In genomic region chr3:59125783-59126555, GRCm38 (mm10) we compare ENCODE assay signal across 26 mouse cellular contexts. TPM values are rescaled to one million over a fixed set of nuclear protein-coding genes. Genes with fewer than 3 reads are reported as not detected.
A peak's percentile ranks its signal among the peaks of the same experiment; 100 is the strongest.
DNase-seq lines count a peak whose midpoint lies in the region; ATAC-seq and TF ChIP-seq lines count a peak whose summit lies in the region.
"Had no signal": no experiment of that assay in that cellular context is flagged by ENCODE, and none has a peak within 500 bp of the region (broad histone marks: within the 10 kb centered on the region; RNA-seq: fewer than 3 reads in every experiment).

No protein-coding gene starts in this region.

- no peak overlapping the region for H3K27ac ChIP-seq in liver, adult 2 months (replicated peaks; ENCODE audit: insufficient read depth, low read depth, low read length)
- H3K27ac ChIP-seq: embryonic facial prominence, embryonic 13.5 days; gastrocnemius, adult 2 months; hindbrain, embryonic 15.5 days; limb, embryonic 15.5 days; neural tube, embryonic 13.5 days; stomach, embryonic 15.5 days had no signal

- H3K79me2 ChIP-seq in liver, adult 2 months (ENCODE audit: control insufficient read depth, insufficient read depth, low read length), result no peaks in the 10 kb centered on the region

- no peaks in the 10 kb centered on the region for H3K36me3 ChIP-seq in liver, adult 2 months (ENCODE audit: control insufficient read depth, insufficient read depth, low read length)
- H3K36me3 ChIP-seq: embryonic facial prominence, embryonic 13.5 days; hindbrain, embryonic 15.5 days; limb, embryonic 15.5 days; neural tube, embryonic 13.5 days; stomach, embryonic 15.5 days had no signal

- no peaks in the 10 kb centered on the region for H3K27me3 ChIP-seq in liver, adult 2 months (ENCODE audit: control insufficient read depth, insufficient read depth, low read length)
- H3K27me3 ChIP-seq: CH12.LX; embryonic facial prominence, embryonic 13.5 days; hindbrain, embryonic 15.5 days; limb, embryonic 15.5 days; neural tube, embryonic 13.5 days; stomach, embryonic 15.5 days had no signal

- no peak overlapping the region for H3K4me3 ChIP-seq in liver, adult 2 months (ENCODE audit: insufficient read depth, low read depth, low read length)
- H3K4me3 ChIP-seq: embryonic facial prominence, embryonic 13.5 days; gastrocnemius, adult 2 months; heart, adult 2 months; hindbrain, embryonic 15.5 days; limb, embryonic 15.5 days; neural tube, embryonic 13.5 days; stomach, embryonic 15.5 days had no signal

- peak; percentile 40 for DNase-seq in embryo, embryonic 10 days (ENCODE audit: low spot score)
- no peak for DNase-seq in embryo, embryonic 11 days
- DNase-seq in liver, adult 2 months (ENCODE audit: extremely low read depth, low read depth, low spot score), result peak; percentile 43
- DNase-seq in liver (no peak), adipocyte (ENCODE audit: low spot score) (peak; percentile 14)
- DNase-seq in frontal cortex, postnatal 25 days (ENCODE audit: low spot score in 2 of 2), result no peak
- no peak for DNase-seq in natural killer cell, adult 2 months (ENCODE audit: low spot score in 2 of 2)
- DNase-seq: adrenal gland, postnatal 14 days; cerebellum, adult 18-20 months; cerebellum, postnatal 36 days; gastrocnemius, adult 2 months; heart, adult 2 months; kidney, adult 2 months; kidney, postnatal 36 days; right cerebral cortex, postnatal 14 days; thymus, adult 2 months had no signal

- ATAC-seq in megakaryocyte progenitor cell, adult 5-6 weeks (replicated peaks; ENCODE audit: poor library complexity), result peak; percentile 30; the same call in 1 of the 2 replicates
- ATAC-seq: forebrain, embryonic 16.5 days had no signal

- H3K9ac ChIP-seq in liver, adult 2 months (ENCODE audit: low read depth, low read length), result no peak overlapping the region
- H3K9ac ChIP-seq: embryonic facial prominence, embryonic 13.5 days; hindbrain, embryonic 15.5 days; limb, embryonic 15.5 days; neural tube, embryonic 13.5 days; stomach, embryonic 15.5 days had no signal

- peaks cover 2% of the 10 kb centered on the region for H3K4me1 ChIP-seq in liver, adult 2 months (ENCODE audit: control insufficient read depth, insufficient read depth, low read length)
- H3K4me1 ChIP-seq: hindbrain, embryonic 15.5 days had no signal

- 26% methylated on average over 7 of the region's 7 CpGs for WGBS in liver, adult 2 months

- no peak for TF ChIP-seq POLR2A in liver, adult 2 months (IDR thresholded peaks at IDR 0.05; ENCODE audit: extremely low read depth, insufficient read depth, low read length)

- TF ChIP-seq CTCF in liver, adult 2 months (IDR thresholded peaks at IDR 0.05; ENCODE audit: low read depth, low read length), result no peak

RNA-seq across cellular contexts. Expression of gene Gpr171, which starts 24.3 kb away (rescaled TPM):
- 0.28 and 0.40 TPM in 2 replicates for total RNA-seq in liver, adult 2 months (2014; rRNA removed)
- polyA plus RNA-seq in liver, adult 2 months (2012; rRNA removed), result 0.09 TPM in 1 of 2 replicates, not detected in the other
- total RNA-seq in megakaryocyte progenitor cell, adult 5-6 weeks (2015), result 24.3 and 26.9 TPM in 2 replicates
- total RNA-seq in megakaryocyte progenitor cell, adult 5-6 weeks (2017), result 23.1 and 31.9 TPM in 2 replicates
- total RNA-seq: gastrocnemius, adult 2 months; layer of hippocampus, postnatal 10 days; left cerebral cortex, postnatal 10 days had no signal

RNA-seq across cellular contexts. Expression of gene P2ry14, which starts 27.4 kb away (rescaled TPM):
- total RNA-seq in liver, adult 2 months (2014; rRNA removed), result 2.1 and 2.3 TPM in 2 replicates
- polyA plus RNA-seq in liver, adult 2 months (2012; rRNA removed), result 0.77 and 1.2 TPM in 2 replicates
- 5.7 and 7.2 TPM in 2 replicates for total RNA-seq in megakaryocyte progenitor cell, adult 5-6 weeks (2015)
- total RNA-seq in megakaryocyte progenitor cell, adult 5-6 weeks (2017), result 5.0 and 8.0 TPM in 2 replicates

Comparison
In these comparisons a context has a peak if more than half of its experiments do, and no peak if none do; other contexts are left out.
1. DNase-seq: peak in embryo, embryonic 10 days (single experiment), liver, adult 2 months (single experiment) and adipocyte (single experiment); none in embryo, embryonic 11 days (single experiment), liver (single experiment), frontal cortex, postnatal 25 days (0 of 2) and natural killer cell, adult 2 months (0 of 2).
2. RNA of gene Gpr171, which starts 24.3 kb away (total RNA-seq): 23.1 to 31.9 TPM in megakaryocyte progenitor cell, adult 5-6 weeks; 0.28 to 0.40 TPM in liver, adult 2 months; every median in the first group is over 10 times any median in the second.